Mouse (Mus musculus): ENCODE results near the gene Ier2. TPM values are rescaled to one million over a fixed set of nuclear protein-coding genes. Genes with fewer than 3 reads are reported as not detected.
A peak's percentile ranks its signal among the peaks of the same experiment; 100 is the strongest.

Ier2 gene
- polyA plus RNA-seq, 1 experiment: 11.0 TPM

DNA sequence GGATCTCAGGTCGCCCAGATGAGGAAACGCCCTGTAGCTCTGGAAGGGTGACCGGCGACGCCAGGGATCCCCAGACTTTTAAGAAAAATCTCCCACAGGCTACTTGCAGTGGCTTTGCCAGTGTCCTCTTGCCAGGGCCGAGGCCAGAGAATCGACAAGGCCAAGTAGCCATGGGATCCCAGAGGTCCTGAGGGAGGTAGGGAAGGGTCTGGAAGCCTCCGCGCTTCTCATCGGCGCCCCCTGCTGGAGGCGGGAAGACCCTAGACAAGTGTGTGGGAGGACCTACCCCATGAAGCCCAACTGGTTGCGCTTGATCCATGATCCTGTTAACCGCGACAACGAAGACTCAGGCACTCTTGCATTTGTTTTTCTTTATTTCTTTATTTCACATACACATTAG, 41.7 kb upstream of the Ier2 start:
- peak; percentile 90 for DNase-seq (ENCODE audit: low read depth)

GRCm38 (mm10) chr8:84703466-84704249, 41.0 kb upstream of the Ier2 start:
- no peak for DNase-seq (ENCODE audit: low read depth)
- TF ChIP-seq CTCF (IDR thresholded peaks at IDR 0.05; ENCODE audit: borderline replicate concordance, extremely low read depth, insufficient read depth, insufficient read length) (no peak), POLR2A (IDR thresholded peaks at IDR 0.05; ENCODE audit: borderline replicate concordance, extremely low read depth, insufficient read depth, insufficient read length, poor library complexity, severe bottlenecking) (no peak)

More for the DNA sequence above, 41.7 kb upstream of the Ier2 start:
- TF ChIP-seq CTCF (IDR thresholded peaks at IDR 0.05; ENCODE audit: borderline replicate concordance, extremely low read depth, insufficient read depth, insufficient read length) (peak; percentile 83), POLR2A (IDR thresholded peaks at IDR 0.05; ENCODE audit: borderline replicate concordance, extremely low read depth, insufficient read depth, insufficient read length, poor library complexity, severe bottlenecking) (no peak)

DNA sequence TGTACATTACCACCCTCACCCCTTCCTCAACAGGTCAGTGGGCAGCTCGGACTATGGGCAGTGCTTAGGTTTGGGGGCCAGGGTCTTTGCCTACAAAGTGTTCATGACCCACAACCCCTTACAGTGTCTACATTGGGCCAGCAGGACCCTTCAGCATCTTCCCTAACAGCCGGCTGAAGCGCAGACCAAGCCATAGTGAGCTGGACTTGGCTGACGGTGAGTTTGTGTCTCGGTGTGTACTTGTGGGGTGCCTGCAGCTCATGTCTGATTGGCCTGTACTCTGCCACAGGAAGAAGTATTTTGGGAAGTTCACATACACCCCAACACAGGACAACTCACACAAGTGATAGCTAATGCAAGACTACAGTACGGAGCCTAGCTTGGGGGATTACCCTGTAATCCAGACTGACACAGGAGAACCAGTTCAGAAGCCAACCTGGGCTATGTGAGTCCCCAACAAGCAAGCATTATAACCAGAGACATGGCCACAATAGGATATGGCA, 40.4 kb upstream of the Ier2 start:
- no peak for DNase-seq (ENCODE audit: low read depth)
- TF ChIP-seq CTCF (IDR thresholded peaks at IDR 0.05; ENCODE audit: borderline replicate concordance, extremely low read depth, insufficient read depth, insufficient read length) (no peak), POLR2A (IDR thresholded peaks at IDR 0.05; ENCODE audit: borderline replicate concordance, extremely low read depth, insufficient read depth, insufficient read length, poor library complexity, severe bottlenecking) (no peak)

DNA sequence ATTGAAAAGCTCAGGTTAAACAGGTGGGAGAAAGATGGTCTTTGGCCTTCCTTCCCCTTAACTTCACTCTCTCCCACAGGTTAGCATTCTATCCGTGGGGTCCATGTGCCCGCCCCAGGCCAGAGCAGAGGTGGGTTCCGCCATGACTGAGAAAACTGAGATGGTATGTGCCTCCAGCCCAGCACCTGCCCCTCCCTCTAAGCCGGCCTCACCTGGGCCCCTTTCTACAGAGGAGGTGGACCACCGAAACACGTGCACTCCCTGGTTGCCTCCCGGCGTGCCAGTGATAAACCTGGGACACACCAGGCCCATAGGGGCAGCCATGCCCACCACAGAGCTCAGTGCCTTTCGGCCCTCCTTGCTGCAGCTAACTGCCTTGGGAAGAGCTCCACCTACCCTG, 39.9 kb upstream of the Ier2 start:
- DNase-seq (ENCODE audit: low read depth): no peak
- TF ChIP-seq CTCF (IDR thresholded peaks at IDR 0.05; ENCODE audit: borderline replicate concordance, extremely low read depth, insufficient read depth, insufficient read length): no peak
- TF ChIP-seq POLR2A (IDR thresholded peaks at IDR 0.05; ENCODE audit: borderline replicate concordance, extremely low read depth, insufficient read depth, insufficient read length, poor library complexity, severe bottlenecking): no peak

GRCm38 (mm10) chr8:84700941-84701911, 38.6 kb upstream of the Ier2 start, which contains the start of gene Lyl1:
Lyl1 (plus strand) TSS chr8:84701457.
- TF ChIP-seq POLR2A (IDR thresholded peaks at IDR 0.05; ENCODE audit: borderline replicate concordance, extremely low read depth, insufficient read depth, insufficient read length, poor library complexity, severe bottlenecking) (no peak), CTCF (IDR thresholded peaks at IDR 0.05; ENCODE audit: borderline replicate concordance, extremely low read depth, insufficient read depth, insufficient read length) (no peak)
- peak; percentile 51 for DNase-seq (ENCODE audit: low read depth)

DNA sequence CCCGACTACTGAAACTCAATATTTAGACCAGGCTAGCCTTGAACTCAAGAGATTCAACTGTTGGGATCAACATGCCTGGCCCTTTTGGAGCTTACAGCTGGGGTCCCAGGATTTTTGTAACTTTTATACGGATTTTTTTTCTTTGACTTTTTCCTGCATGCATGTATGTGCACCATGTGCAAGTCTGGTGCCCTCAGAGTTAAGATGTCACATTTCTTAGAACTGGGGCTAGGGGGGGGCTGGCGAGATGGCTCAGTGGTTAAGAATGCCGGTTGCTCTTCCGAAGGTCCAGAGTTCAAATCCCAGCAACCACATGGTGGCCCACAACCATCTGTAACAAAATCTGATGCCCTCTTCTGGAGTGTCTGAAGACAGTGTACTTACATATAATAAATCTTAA, 37.9 kb upstream of the Ier2 start:
- no peak for TF ChIP-seq CTCF (IDR thresholded peaks at IDR 0.05; ENCODE audit: borderline replicate concordance, extremely low read depth, insufficient read depth, insufficient read length)
- TF ChIP-seq POLR2A (IDR thresholded peaks at IDR 0.05; ENCODE audit: borderline replicate concordance, extremely low read depth, insufficient read depth, insufficient read length, poor library complexity, severe bottlenecking): no peak
- no peak for DNase-seq (ENCODE audit: low read depth)

DNA sequence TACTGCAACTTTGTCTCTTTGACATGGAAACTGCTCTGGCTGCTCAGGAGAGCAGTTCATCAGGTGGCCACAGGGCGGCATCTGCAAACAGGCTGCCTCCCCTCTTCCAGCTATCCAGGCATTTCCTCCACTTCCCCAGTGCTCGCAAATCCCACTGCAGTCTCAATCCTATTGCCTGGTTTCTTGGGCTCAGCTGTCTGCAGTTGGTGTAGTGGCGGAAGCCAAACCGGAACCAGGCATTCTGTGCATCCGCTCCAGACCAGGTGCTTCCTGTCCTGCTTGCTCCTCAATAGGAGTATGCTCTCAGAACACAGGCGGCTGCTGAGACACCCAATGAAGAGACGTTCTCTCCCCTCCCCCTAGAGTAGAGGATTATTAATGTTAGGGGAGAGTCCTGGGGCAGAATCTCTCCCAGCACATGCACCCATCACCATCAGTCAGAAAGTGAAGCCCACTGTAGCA, 37.2 kb upstream of the Ier2 start:
- DNase-seq (ENCODE audit: low read depth): peak; percentile 81
- TF ChIP-seq CTCF (IDR thresholded peaks at IDR 0.05; ENCODE audit: borderline replicate concordance, extremely low read depth, insufficient read depth, insufficient read length): peak; percentile 80
- no peak for TF ChIP-seq POLR2A (IDR thresholded peaks at IDR 0.05; ENCODE audit: borderline replicate concordance, extremely low read depth, insufficient read depth, insufficient read length, poor library complexity, severe bottlenecking)

DNA sequence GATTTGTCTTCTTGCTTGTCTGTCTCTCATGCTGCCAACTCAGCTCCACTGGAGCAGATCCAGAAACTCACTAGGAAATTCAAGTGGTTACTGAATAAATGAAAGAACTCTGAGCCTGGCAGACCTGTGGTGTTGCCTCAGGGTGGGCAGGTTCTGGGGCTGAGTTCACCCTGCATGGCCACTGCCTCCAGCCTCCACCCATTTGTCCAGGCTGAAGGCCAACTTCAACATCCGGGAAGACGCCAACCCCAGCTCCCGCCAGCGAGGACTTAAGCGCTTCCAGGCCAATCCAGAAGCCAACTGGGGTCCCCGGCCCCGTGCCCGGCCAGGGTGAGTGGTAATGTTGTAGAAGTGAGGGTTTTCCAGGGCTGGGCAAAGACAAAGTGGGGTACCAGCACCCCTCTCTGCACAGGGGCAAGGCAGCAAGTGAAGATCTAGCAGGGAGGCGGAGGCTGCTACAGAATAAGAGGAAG, 36.3 kb upstream of the Ier2 start:
- peak; percentile 39 for DNase-seq (ENCODE audit: low read depth)
- TF ChIP-seq POLR2A (IDR thresholded peaks at IDR 0.05; ENCODE audit: borderline replicate concordance, extremely low read depth, insufficient read depth, insufficient read length, poor library complexity, severe bottlenecking) (no peak), CTCF (IDR thresholded peaks at IDR 0.05; ENCODE audit: borderline replicate concordance, extremely low read depth, insufficient read depth, insufficient read length) (no peak)

DNA sequence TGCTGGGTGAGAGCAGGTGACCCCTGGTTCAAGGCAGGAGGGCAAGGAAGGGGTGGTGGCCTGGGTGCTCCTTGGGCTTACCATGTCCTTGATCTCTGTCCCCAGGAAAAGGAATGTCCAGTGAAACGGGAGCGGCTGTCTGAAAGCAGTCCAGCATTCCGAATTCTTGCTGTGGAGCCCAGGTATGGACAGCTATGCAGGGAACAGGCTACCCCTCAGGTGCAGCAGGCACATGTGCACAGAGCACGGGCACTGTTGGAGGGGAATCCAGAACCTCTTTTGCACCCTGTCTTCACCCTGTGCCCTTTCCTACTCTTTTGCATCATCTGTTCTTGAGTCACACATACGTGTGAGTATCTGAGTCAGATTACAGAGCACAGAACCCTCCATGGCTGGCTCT, 35.6 kb upstream of the Ier2 start:
- no peak for DNase-seq (ENCODE audit: low read depth)
- TF ChIP-seq CTCF (IDR thresholded peaks at IDR 0.05; ENCODE audit: borderline replicate concordance, extremely low read depth, insufficient read depth, insufficient read length) (no peak), POLR2A (IDR thresholded peaks at IDR 0.05; ENCODE audit: borderline replicate concordance, extremely low read depth, insufficient read depth, insufficient read length, poor library complexity, severe bottlenecking) (no peak)

DNA sequence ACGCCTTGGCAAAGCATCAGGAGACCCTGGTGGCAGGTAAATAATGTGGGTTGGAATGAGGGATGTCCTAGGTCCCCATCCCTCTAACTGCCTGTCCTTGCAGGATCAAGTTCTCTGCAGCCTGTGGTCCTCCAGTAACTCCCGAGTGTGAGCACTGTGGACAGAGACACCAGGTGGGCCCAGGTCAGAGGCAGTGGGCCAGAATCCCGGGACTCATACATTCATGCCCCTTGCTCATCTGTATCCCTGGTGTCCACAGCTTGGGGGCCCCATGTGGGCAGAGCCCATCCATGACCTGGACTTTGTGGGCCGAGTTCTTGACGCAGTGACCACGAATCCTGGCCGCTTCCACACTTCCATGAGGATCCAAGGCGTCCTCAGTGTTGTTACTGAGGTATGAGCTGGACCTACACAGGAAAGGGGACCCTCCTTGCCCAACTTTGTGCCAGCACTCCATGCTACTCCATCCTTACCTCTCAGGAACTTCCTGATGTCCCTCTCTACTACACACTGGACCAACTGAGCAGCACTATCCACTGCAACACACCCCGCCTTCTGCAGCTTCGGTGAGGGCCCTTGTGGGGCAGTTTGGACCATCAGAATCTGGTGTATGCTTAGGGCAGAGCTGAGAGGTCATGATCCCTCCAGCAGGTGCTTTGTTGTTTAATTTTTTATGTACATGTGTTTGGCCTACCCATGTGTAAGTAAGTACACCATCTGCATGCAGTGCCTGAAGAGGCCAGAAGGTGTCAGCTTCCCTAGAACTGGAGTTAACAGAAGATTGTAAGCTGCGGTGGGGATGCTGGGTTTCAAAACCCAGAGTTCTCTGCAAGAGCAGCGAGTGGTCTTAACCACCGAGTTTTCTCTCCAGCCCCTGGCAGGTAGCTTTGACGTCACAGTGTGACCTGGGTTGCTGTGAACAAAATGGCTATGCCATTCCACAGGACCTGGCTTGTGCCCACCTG, 34.8 kb upstream of the Ier2 start:
- TF ChIP-seq POLR2A (IDR thresholded peaks at IDR 0.05; ENCODE audit: borderline replicate concordance, extremely low read depth, insufficient read depth, insufficient read length, poor library complexity, severe bottlenecking) (no peak), CTCF (IDR thresholded peaks at IDR 0.05; ENCODE audit: borderline replicate concordance, extremely low read depth, insufficient read depth, insufficient read length) (peak; percentile 56; the same call in 1 of the 2 replicates)
- peak; percentile 73 for DNase-seq (ENCODE audit: low read depth)
